Mouse (Mus musculus) small intestine, adult 2 months (tissue): ENCODE results near the gene Tle3. TPM values are rescaled to one million over a fixed set of nuclear protein-coding genes. Genes with fewer than 3 reads are reported as not detected.

Experiments
- H3K27ac ChIP-seq: fragments of 200-500 bp; 2 replicates; pipeline ENCODE4 v1.5.1; 2012; ENCODE audit warnings: low read depth, low read length, control low read depth, inconsistent platforms; ENCODE audit not compliant: insufficient read depth
- H3K27me3 ChIP-seq: fragments of 200-500 bp; 2 replicates; pipeline ENCODE4 v1.6.1; 2012; ENCODE audit warnings: mild to moderate bottlenecking, moderate library complexity, low read length, inconsistent platforms; ENCODE audit not compliant: control insufficient read depth, insufficient read depth
- H3K36me3 ChIP-seq: fragments of 200-500 bp; 2 replicates; pipeline ENCODE4 v1.6.1; 2012; ENCODE audit warnings: mild to moderate bottlenecking, low read length, control low read depth, inconsistent platforms; ENCODE audit not compliant: control insufficient read depth, insufficient read depth
- H3K4me1 ChIP-seq: fragments of 200-500 bp; 2 replicates; pipeline ENCODE4 v1.6.1; 2012; ENCODE audit warnings: low read length, inconsistent platforms, mixed read lengths; ENCODE audit not compliant: control insufficient read depth, insufficient read depth, insufficient read length
- H3K4me3 ChIP-seq: fragments of 200-500 bp; 2 replicates; pipeline ENCODE4 v1.5.1; 2012; ENCODE audit warnings: low read depth, mild to moderate bottlenecking, control low read depth, inconsistent platforms, low read length, moderate library complexity
- CTCF ChIP-seq: fragments of 200-500 bp; IDR thresholded peaks from 2 replicates; pipeline ENCODE4 v1.5.1; 2012; ENCODE audit warnings: low read depth, mild to moderate bottlenecking, control low read depth, inconsistent platforms, low read length, moderate library complexity, mixed read lengths; ENCODE audit not compliant: insufficient replicate concordance, insufficient read length; ENCODE audit errors: extremely low read depth
- POLR2A ChIP-seq: fragments of 200-500 bp; IDR thresholded peaks from 2 replicates; pipeline ENCODE4 v1.6.1; 2012; ENCODE audit warnings: low read depth, mild to moderate bottlenecking, control low read depth, inconsistent platforms, low read length, moderate library complexity
- WGBS: fragments of 180-500 bp; shearing (Covaris S2); methylation state at CpG from one replicate; pipeline ENCODE4 v1.1.7; 2018; 5-methylcytosine and 5-hydroxymethylcytosine counted together
- polyA plus RNA-seq: library from polyadenylated mRNA; depleted of rRNA; stranded (reverse); fragments of >200 nt; gene quantifications from 2 replicates; pipeline ENCODE4 v1.2.3, GENCODE M21; 2012

Tle3 gene
- polyA plus RNA-seq, 1 experiment: 136 TPM

DNA sequence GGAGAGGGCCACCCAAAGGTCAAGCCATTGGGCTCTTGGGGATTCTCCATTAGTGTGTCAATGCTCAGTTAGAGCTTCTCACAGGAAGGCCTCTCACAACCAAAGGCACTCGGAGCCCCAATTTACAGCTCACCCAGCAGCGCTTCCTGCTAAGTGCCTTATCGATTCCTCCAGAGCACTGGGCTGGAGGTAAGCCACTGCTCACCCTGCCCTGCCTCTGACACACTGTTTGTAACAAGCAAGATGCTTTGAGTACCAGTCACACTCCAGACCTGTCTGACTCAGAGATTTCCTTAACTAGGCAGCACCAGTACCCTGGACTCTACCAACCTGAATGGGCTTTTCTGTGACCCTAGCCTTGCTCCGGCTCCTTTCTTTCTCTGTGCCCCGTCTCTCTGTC lies 44.0 kb upstream of the Tle3 start:
- Histone ChIP-seq H3K27ac (no peak overlapping the region), H3K4me1 (peaks cover 19% of the 10 kb centered on the region; the same call in 1 of the 2 replicates), H3K36me3 (no peaks in the 10 kb centered on the region), H3K27me3 (no peaks in the 10 kb centered on the region), H3K4me3 (no peak overlapping the region)
- 92% methylated on average over 5 of the region's 5 CpGs for WGBS
- TF ChIP-seq CTCF (no peak), POLR2A (no peak)

DNA sequence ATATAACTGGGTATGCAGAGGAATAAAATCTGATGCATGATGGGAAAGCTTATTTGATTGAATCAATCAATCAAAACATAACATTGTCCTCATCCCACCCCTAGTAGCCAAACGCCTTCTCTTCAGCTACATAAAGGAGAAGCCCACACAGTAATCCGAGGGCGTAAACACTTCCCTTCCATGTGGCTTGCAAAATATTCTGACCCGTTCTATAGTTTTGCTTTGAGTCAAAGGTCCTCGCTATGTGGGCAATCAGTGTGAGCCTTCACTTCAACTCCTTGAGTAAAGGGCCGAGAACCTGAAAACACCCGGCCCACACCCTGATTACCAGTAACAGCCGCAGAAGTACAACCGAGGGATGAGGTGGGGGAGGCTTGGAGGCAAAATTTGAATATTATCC lies 41.4 kb upstream of the Tle3 start:
- WGBS: 87% methylated on average over 9 of the region's 9 CpGs
- H3K27me3 ChIP-seq: no peaks in the 10 kb centered on the region
- no peaks in the 10 kb centered on the region for H3K36me3 ChIP-seq
- H3K4me3 ChIP-seq: no peak overlapping the region
- peaks cover 10% of the 10 kb centered on the region; the same call in 1 of the 2 replicates for H3K4me1 ChIP-seq
- TF ChIP-seq CTCF (no peak), POLR2A (no peak)
- no peak overlapping the region for H3K27ac ChIP-seq

DNA sequence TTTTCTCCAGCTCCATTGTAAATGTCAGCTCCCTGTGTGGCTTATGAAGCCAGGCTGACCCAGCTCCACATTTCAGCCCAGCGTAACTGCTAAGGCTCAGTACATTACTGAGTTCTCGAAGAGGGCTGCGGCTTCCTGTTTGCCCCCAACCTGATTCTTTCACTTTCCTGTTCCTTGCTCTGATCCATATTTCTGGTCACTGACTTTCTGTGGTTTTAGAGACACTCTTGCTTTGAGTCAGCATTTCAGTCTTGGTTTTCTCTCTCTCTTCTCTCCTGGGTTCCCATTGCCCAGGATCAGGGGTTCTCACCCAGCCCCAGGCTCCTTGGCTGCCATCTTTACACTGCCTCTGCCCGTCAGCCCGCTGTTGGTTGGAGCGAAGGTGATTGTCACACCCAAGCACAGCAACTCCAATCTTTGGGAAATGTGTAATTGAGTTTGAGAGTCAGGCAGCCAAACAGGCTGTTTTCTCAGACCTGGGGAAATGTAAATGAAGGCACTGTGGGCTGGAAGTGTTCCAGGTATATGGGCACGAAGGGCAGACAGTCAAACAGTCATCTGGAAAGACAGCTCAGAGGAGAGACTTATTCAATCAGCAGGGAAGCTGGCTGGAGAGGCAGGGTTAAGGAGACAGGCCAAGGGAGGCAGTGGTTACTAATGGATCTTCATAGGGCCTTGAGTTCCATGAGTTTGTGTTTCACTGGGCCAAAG lies 39.8 kb upstream of the Tle3 start:
- Histone ChIP-seq H3K4me3 (no peak overlapping the region), H3K27ac (no peak overlapping the region), H3K27me3 (no peaks in the 10 kb centered on the region), H3K36me3 (no peaks in the 10 kb centered on the region), H3K4me1 (peaks cover 5% of the 10 kb centered on the region; the same call in 1 of the 2 replicates)
- TF ChIP-seq CTCF (no peak), POLR2A (no peak)
- 73% methylated on average over 7 of the region's 7 CpGs for WGBS

DNA sequence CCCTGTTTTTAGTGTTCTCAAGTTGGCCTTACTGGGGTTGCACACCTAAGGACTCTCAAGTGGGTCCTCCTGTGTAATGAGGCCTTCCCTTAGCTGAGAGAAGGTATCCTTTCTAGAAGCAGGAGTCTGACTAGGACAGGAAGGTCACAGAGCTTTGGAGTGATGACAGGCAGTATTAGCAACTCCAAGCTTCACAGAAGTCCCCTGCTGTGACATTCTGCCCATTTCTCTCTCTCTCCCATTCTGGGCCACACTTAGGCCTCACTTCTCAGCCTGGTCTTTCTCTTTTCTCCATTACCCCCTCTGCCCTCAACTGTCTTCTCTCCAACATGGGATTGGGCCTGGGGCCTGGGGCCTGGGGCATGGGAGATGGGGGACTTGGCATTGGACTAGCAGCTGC lies 36.0 kb upstream of the Tle3 start:
- TF ChIP-seq CTCF (no peak), POLR2A (no peak)
- no peak overlapping the region for H3K4me3 ChIP-seq
- no peak overlapping the region for H3K27ac ChIP-seq
- H3K36me3 ChIP-seq: no peaks in the 10 kb centered on the region
- no peaks in the 10 kb centered on the region for H3K27me3 ChIP-seq
- peaks cover 5% of the 10 kb centered on the region; the same call in 1 of the 2 replicates for H3K4me1 ChIP-seq

DNA sequence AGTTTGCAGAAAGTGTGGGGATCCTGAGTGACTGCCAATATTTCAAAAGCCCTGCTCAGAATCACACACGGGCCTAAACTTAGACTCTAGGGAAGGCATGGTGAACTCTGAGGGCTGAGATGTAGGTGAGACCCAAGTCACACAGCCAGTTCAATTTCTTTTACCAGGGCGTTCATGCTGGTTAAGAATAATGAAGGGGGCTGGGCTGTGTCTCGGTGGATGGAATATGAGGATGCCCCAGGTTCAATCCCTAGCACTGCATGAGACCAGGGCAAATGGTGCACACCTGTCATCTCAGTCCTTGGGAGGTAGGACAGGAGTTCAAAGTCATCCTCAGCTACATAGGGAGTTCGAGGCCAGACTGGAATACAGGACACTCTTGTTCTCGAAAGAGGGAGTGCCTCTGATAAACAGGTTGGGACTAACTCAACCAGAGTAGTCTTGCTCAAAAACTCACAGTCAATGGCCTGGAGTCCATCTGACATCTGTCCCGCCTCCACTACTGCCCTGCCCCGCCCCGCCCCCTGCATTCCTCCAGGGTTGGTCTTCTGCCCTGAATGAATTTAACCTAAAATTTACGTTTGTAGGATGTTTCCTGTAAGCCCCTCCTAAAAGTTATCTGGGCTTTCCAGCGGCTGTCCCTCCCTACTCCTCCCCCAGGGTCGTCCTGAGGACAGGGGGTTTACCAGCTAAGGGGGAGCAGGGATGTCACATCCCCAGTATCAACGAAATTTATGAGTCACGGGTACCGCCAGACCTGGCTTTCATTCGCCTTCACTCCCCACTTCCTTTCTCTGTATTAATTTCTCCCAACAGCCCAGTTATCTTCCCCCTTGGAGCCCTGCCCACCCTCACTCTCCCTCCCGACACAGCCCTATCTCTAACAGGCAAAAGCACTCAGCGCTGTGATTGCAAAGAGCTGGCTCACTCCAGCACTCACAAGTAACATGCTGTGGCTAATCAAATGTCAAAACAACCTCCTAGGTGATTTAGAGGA lies 35.3 kb upstream of the Tle3 start:
- Histone ChIP-seq H3K4me1 (peaks cover 5% of the 10 kb centered on the region; the same call in 1 of the 2 replicates), H3K27ac (no peak overlapping the region), H3K27me3 (no peaks in the 10 kb centered on the region), H3K4me3 (no peak overlapping the region), H3K36me3 (no peaks in the 10 kb centered on the region)
- WGBS: 24% methylated on average over 17 of the region's 17 CpGs
- no peak for TF ChIP-seq CTCF

DNA sequence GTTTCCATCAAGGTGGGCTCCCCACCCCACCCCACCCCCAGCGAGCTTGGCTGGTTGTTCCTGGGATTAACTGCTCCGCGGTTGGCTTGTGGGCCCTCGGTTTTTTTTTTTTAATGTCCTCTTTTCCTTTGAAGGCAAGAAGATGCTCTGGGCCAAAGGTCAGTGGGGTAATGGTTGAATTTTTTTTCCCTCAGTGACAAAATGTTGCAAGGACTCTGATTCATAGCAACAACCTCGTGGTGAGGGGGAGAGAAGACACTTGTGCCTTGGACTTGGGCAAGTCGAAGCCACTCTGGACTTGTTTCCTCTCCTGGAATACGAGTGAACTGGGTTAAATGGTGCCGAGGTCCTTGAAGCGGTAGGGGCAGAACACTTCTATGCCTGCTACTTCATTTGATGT lies 34.5 kb upstream of the Tle3 start:
- no peak overlapping the region for H3K4me3 ChIP-seq
- TF ChIP-seq CTCF (no peak), POLR2A (no peak)
- H3K27ac ChIP-seq: no peak overlapping the region
- WGBS: 22% methylated on average over 9 of the region's 9 CpGs
- no peaks in the 10 kb centered on the region for H3K27me3 ChIP-seq
- peaks cover 2% of the 10 kb centered on the region; the same call in 1 of the 2 replicates for H3K4me1 ChIP-seq
- H3K36me3 ChIP-seq: no peaks in the 10 kb centered on the region

DNA sequence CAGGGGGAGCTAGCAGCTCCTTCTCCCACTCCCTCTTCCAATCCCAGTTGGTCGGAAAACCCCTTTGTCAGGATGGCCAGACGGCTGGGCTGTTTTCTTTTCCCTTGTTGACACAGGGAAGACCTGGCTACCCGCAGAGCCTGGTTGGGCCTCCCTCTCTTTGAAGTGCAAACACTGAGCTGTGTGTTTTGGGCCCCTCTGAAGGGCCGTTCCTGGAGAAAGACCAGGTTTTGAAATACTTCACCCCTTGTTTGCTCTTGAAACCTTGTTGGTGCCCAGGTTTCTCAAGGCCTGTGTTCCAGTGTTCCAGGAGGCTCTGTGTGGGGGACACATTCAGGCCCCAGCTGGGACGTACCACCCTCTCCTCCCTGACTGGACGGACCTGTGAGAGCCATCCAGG lies 32.9 kb upstream of the Tle3 start:
- Histone ChIP-seq H3K4me3 (no peak overlapping the region), H3K4me1 (peaks cover 2% of the 10 kb centered on the region; the same call in 1 of the 2 replicates), H3K27ac (no peak overlapping the region), H3K36me3 (no peaks in the 10 kb centered on the region), H3K27me3 (no peaks in the 10 kb centered on the region)
- 52% methylated on average over 6 of the region's 6 CpGs for WGBS
- no peak for TF ChIP-seq CTCF
- no peak for TF ChIP-seq POLR2A
